Mouse (Mus musculus): ENCODE data around the gene Zfp668. TPM values are rescaled to one million over a fixed set of nuclear protein-coding genes. Genes with fewer than 3 reads are reported as not detected.
"Not testable (repeated sequence)": the region's sequence is repeated elsewhere in the genome, so short reads cannot be mapped to it uniquely, and the experiment has no call there.

Gene Zfp668
- polyA plus RNA-seq, 1 experiment from 2014 or later = 34.7 TPM

GRCm38 (mm10) chr7:127866434-127866833 is 10.2 kb downstream of the Zfp668 start:
- Histone ChIP-seq H3K4me3 (peak overlapping the region; percentile 4; the same call in 1 of the 2 replicates), H3K4me1 (0 out of 2 replicates have a peak, but pooled peaks cover 4% of the 10 kb centered on the region), H3K4me2 (replicated peaks) (no peak overlapping the region), H3K9me3 (no peaks in the 10 kb centered on the region), H3K9ac (no peak overlapping the region), H3K27me3 (replicated peaks) (no peaks in the 10 kb centered on the region), H3K36me3 (peaks cover 54% of the 10 kb centered on the region), H3K27ac (no peak overlapping the region)
- 94% methylated on average over 12 of the region's 12 CpGs for WGBS
- ATAC-seq (ENCODE audit: low FRiP score, low read depth) = no peak

- ATAC-seq (ENCODE audit: low FRiP score, low read depth) = no peak
- H3K36me3 ChIP-seq = peaks cover 3% of the 10 kb centered on the region; the same call in 1 of the 2 replicates
- H3K27me3 ChIP-seq (replicated peaks) = no peaks in the 10 kb centered on the region
- H3K9me3 ChIP-seq = no peaks in the 10 kb centered on the region
- H3K4me1 ChIP-seq = no peaks in the 10 kb centered on the region
- no peak overlapping the region for H3K4me3 ChIP-seq
- H3K9ac ChIP-seq = no peak overlapping the region
- no peak overlapping the region for H3K27ac ChIP-seq
- 97% methylated on average over 6 of the region's 6 CpGs for WGBS
- H3K4me2 ChIP-seq (replicated peaks) = no peak overlapping the region
Measured at GRCm38 (mm10) chr7:127858258-127858657, 18.4 kb downstream of the Zfp668 start.

- H3K4me3 ChIP-seq = no peak overlapping the region
- no peak overlapping the region for H3K27ac ChIP-seq
- H3K4me1 ChIP-seq = no peaks in the 10 kb centered on the region
- no peaks in the 10 kb centered on the region for H3K27me3 ChIP-seq (replicated peaks)
- H3K9ac ChIP-seq = no peak overlapping the region
- no peak overlapping the region for H3K4me2 ChIP-seq (replicated peaks)
- no peak for ATAC-seq (ENCODE audit: low FRiP score, low read depth)
- H3K36me3 ChIP-seq = peaks cover 3% of the 10 kb centered on the region; the same call in 1 of the 2 replicates
- 70% methylated on average over 5 of the region's 5 CpGs for WGBS
- H3K9me3 ChIP-seq = no peaks in the 10 kb centered on the region
Measured at GRCm38 (mm10) chr7:127850906-127851305, 25.7 kb downstream of the Zfp668 start.

- Histone ChIP-seq H3K27ac (no peak overlapping the region), H3K4me1 (no peaks in the 10 kb centered on the region), H3K27me3 (replicated peaks) (no peaks in the 10 kb centered on the region), H3K4me3 (no peak overlapping the region), H3K36me3 (peaks cover 3% of the 10 kb centered on the region; the same call in 1 of the 2 replicates), H3K9me3 (no peaks in the 10 kb centered on the region), H3K4me2 (replicated peaks) (no peak overlapping the region), H3K9ac (no peak overlapping the region)
- WGBS = 76% methylated on average over 6 of the region's 6 CpGs
- no peak for ATAC-seq (ENCODE audit: low FRiP score, low read depth)
Measured at GRCm38 (mm10) chr7:127849973-127850875, 26.4 kb downstream of the Zfp668 start.

GRCm38 (mm10) chr7:127842001-127842718 is 34.5 kb downstream of the Zfp668 start:
- no peaks in the 10 kb centered on the region; the same call in 1 of the 2 replicates for H3K36me3 ChIP-seq
- peak overlapping the region; percentile 55 for H3K4me3 ChIP-seq
- under 1% methylated on average over 40 of the region's 40 CpGs for WGBS
- 0 out of 2 replicates have a peak overlapping the region, but pooled peaks have one; percentile 55 for H3K27ac ChIP-seq
- peak overlapping the region; percentile 58 for H3K9ac ChIP-seq
- peaks cover 7% of the 10 kb centered on the region; the same call in 1 of the 2 replicates for H3K4me1 ChIP-seq
- peak overlapping the region; percentile 79 for H3K4me2 ChIP-seq (replicated peaks)
- H3K9me3 ChIP-seq = no peaks in the 10 kb centered on the region
- ATAC-seq (ENCODE audit: low FRiP score, low read depth) = peak; percentile 61
- H3K27me3 ChIP-seq (replicated peaks) = no peaks in the 10 kb centered on the region

GRCm38 (mm10) chr7:127841340-127842000 is 35.2 kb downstream of the Zfp668 start:
- H3K27me3 ChIP-seq (replicated peaks) = no peaks in the 10 kb centered on the region
- H3K9ac ChIP-seq = peak overlapping the region; percentile 58
- no peaks in the 10 kb centered on the region; the same call in 1 of the 2 replicates for H3K36me3 ChIP-seq
- peaks cover 7% of the 10 kb centered on the region; the same call in 1 of the 2 replicates for H3K4me1 ChIP-seq
- peak; percentile 90 for ATAC-seq (ENCODE audit: low FRiP score, low read depth)
- peak overlapping the region; percentile 55 for H3K4me3 ChIP-seq
- peak overlapping the region; percentile 55 for H3K27ac ChIP-seq
- peak overlapping the region; percentile 79 for H3K4me2 ChIP-seq (replicated peaks)
- H3K9me3 ChIP-seq = no peaks in the 10 kb centered on the region
- WGBS = under 1% methylated on average over 46 of the region's 46 CpGs

- Histone ChIP-seq H3K4me3 (peak overlapping the region; percentile 55), H3K4me2 (replicated peaks) (peak overlapping the region; percentile 79), H3K9me3 (no peaks in the 10 kb centered on the region), H3K9ac (peak overlapping the region; percentile 58), H3K36me3 (no peaks in the 10 kb centered on the region), H3K4me1 (peaks cover 7% of the 10 kb centered on the region; the same call in 1 of the 2 replicates), H3K27me3 (replicated peaks) (no peaks in the 10 kb centered on the region), H3K27ac (0 out of 2 replicates have a peak overlapping the region, but pooled peaks have one; percentile 54)
- 7% methylated on average over 15 of the region's 15 CpGs for WGBS
- ATAC-seq (ENCODE audit: low FRiP score, low read depth) = no peak; the same call in 1 of the 2 replicates
Measured at GRCm38 (mm10) chr7:127840886-127841285, 35.7 kb downstream of the Zfp668 start.

- not testable (repeated sequence) for H3K4me2 ChIP-seq (replicated peaks); H3K9me3 ChIP-seq; H3K4me1 ChIP-seq; H3K9ac ChIP-seq; H3K4me3 ChIP-seq; H3K36me3 ChIP-seq; H3K27ac ChIP-seq; H3K27me3 ChIP-seq (replicated peaks); ATAC-seq (ENCODE audit: low FRiP score, low read depth)
- 80% methylated on average over 2 of the region's 2 CpGs for WGBS
Measured at GRCm38 (mm10) chr7:127840031-127840430, 36.6 kb downstream of the Zfp668 start.

- H3K4me3 ChIP-seq; ATAC-seq (ENCODE audit: low FRiP score, low read depth); H3K9me3 ChIP-seq; H3K27me3 ChIP-seq (replicated peaks); H3K4me1 ChIP-seq; H3K27ac ChIP-seq; H3K9ac ChIP-seq; H3K36me3 ChIP-seq; H3K4me2 ChIP-seq (replicated peaks): not testable (repeated sequence)
- 74% methylated on average over 4 of the region's 4 CpGs for WGBS
Measured at GRCm38 (mm10) chr7:127837878-127838277, 38.8 kb downstream of the Zfp668 start.

GRCm38 (mm10) chr7:127837473-127837872 is 39.2 kb downstream of the Zfp668 start:
- H3K4me3 ChIP-seq = no peak overlapping the region
- 94% methylated on average over 5 of the region's 5 CpGs for WGBS
- H3K9me3 ChIP-seq = no peaks in the 10 kb centered on the region
- H3K27me3 ChIP-seq (replicated peaks) = no peaks in the 10 kb centered on the region
- ATAC-seq (ENCODE audit: low FRiP score, low read depth) = no peak
- no peak overlapping the region for H3K4me2 ChIP-seq (replicated peaks)
- H3K9ac ChIP-seq = no peak overlapping the region
- peaks cover 5% of the 10 kb centered on the region; the same call in 1 of the 2 replicates for H3K4me1 ChIP-seq
- no peaks in the 10 kb centered on the region for H3K36me3 ChIP-seq
- H3K27ac ChIP-seq = no peak overlapping the region

- H3K4me3 ChIP-seq = no peak overlapping the region
- no peaks in the 10 kb centered on the region for H3K9me3 ChIP-seq
- 79% methylated on average over 2 of the region's 2 CpGs for WGBS
- H3K36me3 ChIP-seq = no peaks in the 10 kb centered on the region
- no peaks in the 10 kb centered on the region for H3K27me3 ChIP-seq (replicated peaks)
- H3K4me2 ChIP-seq (replicated peaks) = no peak overlapping the region
- H3K4me1 ChIP-seq = 0 out of 2 replicates have a peak, but pooled peaks cover under 1% of the 10 kb centered on the region
- no peak for ATAC-seq (ENCODE audit: low FRiP score, low read depth)
- no peak overlapping the region for H3K27ac ChIP-seq
- H3K9ac ChIP-seq = no peak overlapping the region
Measured at GRCm38 (mm10) chr7:127835550-127835949, 41.1 kb downstream of the Zfp668 start.
